Mouse (Mus musculus) embryonic fibroblast, embryonic 13.5 days (primary cell): ENCODE data around the gene Entpd6.

Experiments
- CTCF ChIP-seq: IDR thresholded peaks from 2 replicates; pipeline ENCODE4 v1.5.1; 2011; ENCODE audit warnings: mild to moderate bottlenecking, control low read depth, low read length, moderate library complexity, borderline replicate concordance; ENCODE audit not compliant: insufficient read depth
- POLR2A ChIP-seq: IDR thresholded peaks from 2 replicates; pipeline ENCODE4 v1.6.1; 2011; ENCODE audit warnings: low read depth, mild to moderate bottlenecking, control low read depth, low read length, moderate library complexity

- TF ChIP-seq CTCF (no peak), POLR2A (no peak)
Observed at GRCm38 (mm10) chr2:150820720-150821119, 71.9 kb downstream of the Entpd6 start.
